Mouse (Mus musculus) large intestine, adult 2 months (tissue): Measurements from ENCODE around the gene Atcay. TPM values are rescaled to one million over a fixed set of nuclear protein-coding genes. Genes with fewer than 3 reads are reported as not detected.

Experiments used
- DNase-seq: peaks from one replicate; pipeline ENCODE4 v3.0.0-alpha.2; 2012; ENCODE audit warnings: low read depth, low spot score
- WGBS: fragments of 180-500 bp; shearing (Covaris S2); methylation state at CpG from one replicate; pipeline ENCODE4 v1.1.7; 2018; 5-methylcytosine and 5-hydroxymethylcytosine counted together
- polyA plus RNA-seq: library from polyadenylated mRNA; depleted of rRNA; stranded (reverse); fragments of >200 nt; gene quantifications from 2 replicates; pipeline ENCODE4 v1.2.3, GENCODE M21; 2012

The Atcay gene
- polyA plus RNA-seq, 1 experiment, result 0.76 TPM

DNA sequence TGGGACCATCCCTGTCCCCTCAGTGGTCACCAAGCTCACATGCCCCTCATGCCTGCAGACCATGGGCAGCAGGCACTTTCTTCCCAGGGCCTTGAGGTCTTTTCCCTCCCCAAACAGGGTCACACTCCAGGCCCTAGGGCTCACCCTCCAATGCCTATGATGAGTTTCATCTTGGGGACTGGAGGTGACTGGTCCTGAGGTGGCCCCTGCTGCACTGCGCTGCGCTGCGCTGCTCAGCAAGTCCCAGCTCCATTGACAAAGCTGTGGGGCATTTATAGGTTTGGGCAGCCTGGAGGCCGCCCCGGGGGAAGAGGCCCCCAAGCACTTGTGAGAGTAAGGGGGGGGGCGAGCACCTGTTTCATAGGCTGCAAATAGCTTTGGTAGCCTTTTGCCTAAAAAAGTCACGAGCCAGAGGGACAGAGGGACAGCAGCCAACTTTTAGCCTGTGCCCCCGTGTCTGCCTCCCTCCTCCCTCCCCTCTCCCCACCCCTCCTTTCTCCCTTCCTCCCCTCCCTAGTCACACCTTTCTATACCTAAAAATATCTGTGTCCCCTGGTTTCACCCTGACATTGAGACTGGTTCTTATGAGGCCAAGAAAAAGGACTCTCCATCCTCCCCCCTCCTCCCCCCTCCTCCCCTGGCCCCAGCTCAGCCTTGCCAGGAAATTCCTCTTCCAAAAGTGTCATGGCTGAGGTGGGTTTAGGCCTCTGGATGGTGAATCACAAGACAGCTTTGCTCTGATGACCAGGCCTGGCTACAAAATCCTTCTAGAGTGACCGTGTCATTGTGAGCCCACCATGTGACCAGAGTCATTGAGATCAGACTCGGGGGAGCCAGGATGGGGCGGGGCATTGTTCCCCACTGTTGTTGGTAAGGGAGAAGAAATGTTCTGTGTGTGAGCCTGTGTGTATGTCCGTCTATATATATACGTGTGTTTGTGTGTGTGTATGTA, 28.6 kb downstream of the Atcay start, which contains the start of gene Nmrk2:
Nmrk2 (minus strand) TSS at position 245 of the 952 bp plus-strand sequence.
- no peak for DNase-seq
- whole genome bisulfite sequencing, result 67% methylated on average over 13 of the region's 13 CpGs

GRCm38 (mm10) chr10:81200605-81201287, 29.9 kb downstream of the Atcay start:
- 81% methylated on average over 20 of the region's 20 CpGs for WGBS
- DNase-seq, result no peak

DNA sequence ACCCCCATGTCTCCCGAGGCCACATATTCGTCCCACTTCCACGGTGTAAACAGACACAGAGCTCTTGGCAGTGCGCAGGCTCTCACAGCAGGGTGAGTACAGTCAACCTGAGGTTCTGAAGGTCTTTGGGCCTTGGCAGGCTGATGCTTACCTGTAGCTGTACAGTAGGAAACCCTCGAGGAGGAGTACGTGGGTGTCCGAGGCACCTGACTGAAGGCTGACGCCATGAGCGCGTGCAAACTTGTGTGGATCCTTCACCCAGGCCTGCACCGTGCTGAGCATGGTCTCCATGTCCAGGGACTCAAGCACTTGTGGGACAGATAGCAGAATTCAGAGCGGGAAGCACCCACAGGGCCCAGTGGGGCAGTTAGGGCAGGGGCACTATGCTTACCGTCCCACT, 30.5 kb downstream of the Atcay start:
- 83% methylated on average over 13 of the region's 13 CpGs for WGBS
- no peak for DNase-seq

GRCm38 (mm10) chr10:81198990-81199389, 31.6 kb downstream of the Atcay start:
- no peak for DNase-seq
- whole genome bisulfite sequencing, result 87% methylated on average over 6 of the region's 6 CpGs

GRCm38 (mm10) chr10:81198230-81198629, 32.4 kb downstream of the Atcay start:
- WGBS, result 3% methylated on average over 9 of the region's 9 CpGs
- DNase-seq, result no peak

- DNase-seq, result no peak
- 50% methylated on average over 6 of the region's 6 CpGs for WGBS
Measured at GRCm38 (mm10) chr10:81197305-81197704, 33.3 kb downstream of the Atcay start.

DNA sequence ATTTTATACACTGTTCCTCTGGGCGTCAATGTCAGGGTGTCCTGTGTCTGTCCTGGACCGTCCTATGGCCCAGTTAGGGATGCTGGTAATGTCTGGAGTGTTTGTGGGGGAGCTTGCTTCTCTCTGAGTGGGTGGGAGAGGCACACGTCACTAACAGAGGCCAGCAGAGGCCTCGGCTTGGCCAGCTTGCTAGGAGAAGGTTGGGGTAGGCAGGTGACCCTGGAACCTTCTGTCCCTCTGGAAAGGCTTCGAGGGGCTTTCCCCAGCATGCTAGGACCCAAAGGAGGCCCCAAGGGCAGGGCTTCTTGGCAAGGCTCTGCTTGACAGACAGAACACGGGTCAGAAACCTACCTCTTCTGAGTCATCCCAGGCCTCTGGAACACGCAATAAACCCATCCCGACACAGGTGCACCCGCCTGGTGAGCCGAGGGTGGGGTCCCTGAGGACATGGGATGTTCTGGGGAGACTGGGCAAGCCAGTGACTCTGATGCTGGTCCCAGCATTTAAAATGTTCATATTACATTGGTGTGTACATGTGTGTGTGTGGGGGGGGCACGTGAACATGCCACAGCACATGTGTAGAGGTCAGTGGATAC, 34.1 kb downstream of the Atcay start:
- no peak for DNase-seq
- whole genome bisulfite sequencing, result 49% methylated on average over 11 of the region's 11 CpGs

GRCm38 (mm10) chr10:81195300-81195699, 35.3 kb downstream of the Atcay start:
- no peak for DNase-seq
- 65% methylated on average over 4 of the region's 4 CpGs for WGBS

DNA sequence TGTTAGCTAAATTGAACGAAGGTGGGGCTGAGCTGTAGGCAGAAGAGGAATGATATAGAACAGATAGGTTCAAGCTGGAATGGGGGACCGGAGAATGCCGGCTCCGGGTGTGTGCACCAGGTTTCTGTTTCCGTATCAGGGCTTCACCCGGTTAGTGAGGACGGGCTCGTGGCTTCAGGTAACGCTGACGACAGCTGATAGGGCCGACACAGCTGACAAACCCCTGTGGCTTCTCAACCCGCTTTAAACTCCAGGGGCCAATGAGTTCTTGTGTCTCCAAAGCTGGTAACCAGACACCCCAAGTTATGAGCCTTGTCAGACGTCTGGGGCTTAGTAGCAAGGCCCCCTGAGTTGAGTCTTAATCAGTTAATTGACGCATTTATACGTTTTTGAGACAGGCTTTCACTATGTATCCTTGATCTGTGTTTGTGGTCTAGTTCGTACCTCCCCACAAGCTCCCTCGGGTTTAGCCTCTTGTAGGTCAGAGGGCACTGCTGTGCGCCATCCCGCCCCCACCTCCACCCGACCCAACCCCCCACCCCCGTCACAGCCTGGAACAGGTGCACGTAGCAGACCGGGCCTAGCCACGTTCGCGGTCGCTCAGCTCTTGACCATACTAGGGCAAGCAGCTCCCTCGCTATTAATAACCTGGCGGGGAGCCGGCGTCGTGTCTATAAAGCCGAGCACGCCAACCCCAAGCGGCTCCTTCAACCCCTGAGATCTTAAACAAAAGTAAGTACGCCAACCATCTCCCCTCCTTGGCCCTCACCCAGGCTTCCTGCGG, 36.5 kb downstream of the Atcay start:
- DNase-seq, result no peak

DNA sequence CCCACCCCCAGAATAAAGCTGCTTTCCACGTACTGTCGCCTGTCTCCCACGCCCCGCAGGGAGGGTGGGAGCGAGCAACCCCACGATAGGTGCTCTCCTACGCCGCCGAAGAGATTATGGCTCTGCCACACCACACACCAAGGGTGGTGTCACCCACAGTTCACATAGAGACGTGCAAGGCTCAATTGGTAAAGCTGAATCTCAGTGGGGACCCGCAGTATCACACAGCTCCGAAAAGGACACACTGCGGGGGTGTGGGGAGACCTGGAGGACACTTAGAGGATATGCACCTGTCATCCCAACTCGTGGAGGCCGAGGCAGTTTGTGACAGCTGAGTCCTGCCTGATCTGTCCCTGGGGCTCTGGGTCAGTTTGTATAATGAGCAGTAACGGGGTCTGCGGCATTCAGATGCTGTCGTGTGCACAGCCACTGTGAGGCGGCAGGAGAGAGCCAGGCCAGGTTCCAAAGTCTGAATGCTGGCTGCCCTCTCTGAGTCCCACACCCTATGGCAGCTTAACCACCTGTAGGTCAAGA, 37.6 kb downstream of the Atcay start:
- DNase-seq, result no peak
- 2% methylated on average over 19 of the region's 19 CpGs for WGBS

More for the DNA sequence above, 36.5 kb downstream of the Atcay start:
- 10% methylated on average over 37 of the region's 37 CpGs for WGBS

DNA sequence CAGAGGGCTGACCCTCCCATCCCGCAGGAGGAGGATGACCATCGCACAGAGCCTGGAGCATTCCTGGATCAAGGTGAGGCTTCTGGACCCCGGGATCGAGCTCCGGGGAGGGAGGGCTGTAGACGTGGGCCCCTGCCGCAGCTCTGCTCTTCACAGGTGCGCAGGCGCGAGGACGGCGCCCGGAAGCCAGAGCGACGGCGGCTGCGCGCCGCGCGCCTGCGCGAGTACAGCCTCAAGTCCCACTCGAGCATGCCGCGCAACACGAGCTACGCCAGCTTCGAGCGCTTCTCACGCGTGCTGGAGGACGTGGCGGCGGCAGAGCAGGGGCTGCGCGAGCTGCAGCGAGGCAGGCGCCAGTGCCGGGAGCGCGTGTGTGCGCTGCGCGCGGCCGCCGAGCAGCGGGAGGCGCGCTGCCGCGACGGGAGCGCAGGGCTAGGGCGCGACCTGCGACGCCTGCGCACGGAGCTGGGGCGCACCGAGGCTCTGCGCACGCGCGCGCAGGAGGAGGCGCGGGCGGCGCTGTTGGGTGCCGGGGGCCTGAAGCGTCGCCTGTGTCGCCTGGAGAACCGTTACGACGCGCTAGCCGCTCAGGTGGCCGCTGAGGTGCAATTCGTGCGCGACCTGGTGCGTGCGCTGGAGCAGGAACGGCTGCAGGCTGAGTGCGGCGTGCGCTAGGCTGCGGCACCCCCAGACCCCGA, 38.2 kb downstream of the Atcay start:
- DNase-seq, result no peak
- WGBS, result under 1% methylated on average over 93 of the region's 93 CpGs

DNA sequence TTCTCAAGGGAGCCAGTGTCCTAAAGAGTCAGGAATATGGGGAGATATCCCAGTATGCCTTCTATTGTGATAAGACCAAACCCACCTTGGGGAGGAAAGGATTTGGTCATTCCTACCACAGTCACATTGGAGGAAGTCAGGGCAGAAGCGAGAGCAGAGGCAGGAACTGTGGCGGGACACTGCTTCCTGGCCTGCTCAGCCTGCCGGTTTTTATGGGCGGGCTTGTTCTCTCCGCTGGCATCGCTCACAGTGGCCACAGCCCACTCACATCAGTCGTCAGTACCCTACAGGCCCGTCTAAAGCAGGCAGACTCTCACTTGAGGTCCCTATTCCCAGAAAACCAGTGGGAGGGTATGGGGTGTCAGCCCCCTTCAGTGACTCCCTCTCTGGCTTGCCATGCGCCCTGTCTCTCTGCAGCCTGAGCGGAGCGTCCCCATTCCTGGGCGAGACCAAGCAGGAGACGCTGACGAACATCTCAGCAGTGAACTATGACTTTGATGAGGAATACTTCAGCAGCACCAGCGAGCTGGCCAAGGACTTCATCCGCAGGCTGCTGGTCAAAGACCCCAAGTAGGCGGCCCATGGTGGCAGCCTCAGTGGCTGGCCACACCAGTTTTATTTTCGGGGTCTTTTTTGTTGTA, 39.2 kb downstream of the Atcay start:
- 72% methylated on average over 18 of the region's 18 CpGs for WGBS
- no peak for DNase-seq

DNA sequence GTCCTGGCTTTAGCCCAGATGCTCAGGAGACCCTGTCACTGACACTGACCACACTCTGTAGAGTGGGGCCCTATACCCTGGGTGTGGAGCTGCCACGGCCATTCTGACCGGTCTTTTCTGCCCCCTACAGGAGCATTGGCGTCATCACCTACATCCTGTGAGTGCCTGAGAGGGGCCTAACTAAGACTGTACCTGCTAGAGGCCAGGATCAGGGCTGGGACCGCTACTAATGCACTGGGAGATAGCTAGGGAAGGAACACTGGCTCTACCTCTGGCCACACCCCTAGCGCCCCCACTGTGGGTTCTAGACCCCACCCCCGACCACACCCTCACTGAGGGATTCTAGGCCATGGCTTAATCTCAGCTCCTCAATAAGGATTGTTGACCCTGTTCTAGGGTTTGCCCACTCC, 39.7 kb downstream of the Atcay start:
- 51% methylated on average over 6 of the region's 6 CpGs for WGBS
- no peak for DNase-seq

- no peak for DNase-seq
- WGBS, result 68% methylated on average over 31 of the region's 31 CpGs
Measured at GRCm38 (mm10) chr10:81190236-81190911, 40.3 kb downstream of the Atcay start.

- no peak for DNase-seq
Measured at GRCm38 (mm10) chr10:81189821-81190220, 40.8 kb downstream of the Atcay start.

GRCm38 (mm10) chr10:81187161-81187560, 43.5 kb downstream of the Atcay start:
- WGBS, result 91% methylated on average over 9 of the region's 9 CpGs
- DNase-seq, result no peak

More at GRCm38 (mm10) chr10:81189821-81190220, 40.8 kb downstream of the Atcay start:
- 88% methylated on average over 26 of the region's 26 CpGs for WGBS

DNA sequence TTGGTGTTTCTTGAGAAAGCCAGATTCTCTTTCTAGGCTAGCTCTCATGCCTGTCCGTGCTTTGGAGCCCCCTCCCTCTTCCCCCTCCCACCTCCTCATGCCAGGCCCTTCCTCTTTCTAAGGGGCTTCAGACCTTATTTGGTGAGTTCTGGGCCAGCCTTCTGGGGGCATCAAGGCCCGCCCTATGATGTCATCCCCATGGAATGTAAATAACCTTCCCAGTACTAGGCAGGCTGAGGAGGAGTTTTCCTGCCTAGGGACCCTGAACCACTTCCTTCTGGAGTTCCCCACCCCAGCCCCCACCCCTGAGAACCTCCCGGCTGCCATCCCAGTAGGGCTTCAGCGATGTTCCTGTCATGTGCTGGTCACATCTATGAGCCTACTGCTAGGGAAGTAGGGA, 45.9 kb downstream of the Atcay start:
- 36% methylated on average over 4 of the region's 4 CpGs for WGBS
- no peak for DNase-seq

DNA sequence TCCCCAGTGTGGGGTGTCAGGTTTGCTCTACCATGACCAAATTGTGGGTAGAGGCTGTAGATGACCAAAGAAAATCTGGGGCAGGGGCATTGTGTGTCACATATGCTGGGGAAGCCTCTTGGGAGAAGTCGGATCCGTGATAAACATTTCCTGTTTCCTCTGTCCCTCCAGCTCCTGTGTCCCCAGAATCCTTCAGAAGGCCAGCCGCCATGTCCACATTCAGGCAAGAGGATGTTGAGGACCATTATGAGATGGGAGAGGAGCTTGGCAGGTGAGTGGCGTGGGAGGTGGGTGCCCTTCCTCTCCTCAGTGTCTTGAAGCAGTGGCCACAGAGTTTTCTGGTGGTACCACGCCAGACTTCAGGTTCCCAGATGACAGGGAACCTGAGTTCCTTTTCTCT, 46.8 kb downstream of the Atcay start, which contains the start of gene 4930442H23Rik:
4930442H23Rik (minus strand) TSS at position 45 of the 400 bp plus-strand sequence.
- WGBS, result 78% methylated on average over 5 of the region's 5 CpGs

More for the DNA sequence above, 46.8 kb downstream of the Atcay start, which contains the start of gene 4930442H23Rik:
- DNase-seq, result no peak
